Mouse (Mus musculus): ENCODE measurements around the gene Pcdh9. TPM values are rescaled to one million over a fixed set of nuclear protein-coding genes. Genes with fewer than 3 reads are reported as not detected.

Pcdh9 gene
- total and polyA plus RNA-seq, 2 experiments, result 0.01 to 0.37 TPM

- Histone ChIP-seq H3K4me3 (ENCODE audit: insufficient read depth, low read depth, low read length) (no peak overlapping the region), H3K79me2 (ENCODE audit: control insufficient read depth, insufficient read depth, low read length) (no peaks in the 10 kb centered on the region), H3K27ac (replicated peaks; ENCODE audit: insufficient read depth, low read depth, low read length) (no peak overlapping the region), H3K9ac (ENCODE audit: low read depth, low read length) (no peak overlapping the region), H3K4me1 (ENCODE audit: control insufficient read depth, insufficient read depth, low read length) (no peaks in the 10 kb centered on the region), H3K27me3 (ENCODE audit: control insufficient read depth, insufficient read depth, low read length) (no peaks in the 10 kb centered on the region), H3K36me3 (ENCODE audit: control insufficient read depth, insufficient read depth, low read length) (no peaks in the 10 kb centered on the region)
- no peak for DNase-seq (ENCODE audit: extremely low read depth, low read depth, low spot score)
- 73% methylated on average over 6 of the region's 6 CpGs for WGBS
- TF ChIP-seq POLR2A (IDR thresholded peaks at IDR 0.05; ENCODE audit: extremely low read depth, insufficient read depth, low read length) (no peak), CTCF (IDR thresholded peaks at IDR 0.05; ENCODE audit: low read depth, low read length) (no peak)
Measured at GRCm38 (mm10) chr14:93545575-93545974, 344.9 kb downstream of the Pcdh9 start.

GRCm38 (mm10) chr14:93543970-93544627 lies 346.4 kb downstream of the Pcdh9 start:
- no peak for DNase-seq (ENCODE audit: extremely low read depth, low read depth, low spot score)
- no peaks in the 10 kb centered on the region for H3K36me3 ChIP-seq (ENCODE audit: control insufficient read depth, insufficient read depth, low read length)
- no peak overlapping the region for H3K27ac ChIP-seq (replicated peaks; ENCODE audit: insufficient read depth, low read depth, low read length)
- 81% methylated on average over 11 of the region's 11 CpGs for WGBS
- H3K9ac ChIP-seq (ENCODE audit: low read depth, low read length), result no peak overlapping the region
- H3K27me3 ChIP-seq (ENCODE audit: control insufficient read depth, insufficient read depth, low read length), result no peaks in the 10 kb centered on the region
- H3K4me1 ChIP-seq (ENCODE audit: control insufficient read depth, insufficient read depth, low read length), result no peaks in the 10 kb centered on the region
- H3K4me3 ChIP-seq (ENCODE audit: insufficient read depth, low read depth, low read length), result no peak overlapping the region
- no peaks in the 10 kb centered on the region for H3K79me2 ChIP-seq (ENCODE audit: control insufficient read depth, insufficient read depth, low read length)
- no peak for TF ChIP-seq POLR2A (IDR thresholded peaks at IDR 0.05; ENCODE audit: extremely low read depth, insufficient read depth, low read length)
- no peak for TF ChIP-seq CTCF (IDR thresholded peaks at IDR 0.05; ENCODE audit: low read depth, low read length)

- Histone ChIP-seq H3K4me1 (ENCODE audit: control insufficient read depth, insufficient read depth, low read length) (no peaks in the 10 kb centered on the region), H3K36me3 (ENCODE audit: control insufficient read depth, insufficient read depth, low read length) (no peaks in the 10 kb centered on the region), H3K27ac (replicated peaks; ENCODE audit: insufficient read depth, low read depth, low read length) (no peak overlapping the region), H3K9ac (ENCODE audit: low read depth, low read length) (no peak overlapping the region), H3K79me2 (ENCODE audit: control insufficient read depth, insufficient read depth, low read length) (no peaks in the 10 kb centered on the region), H3K27me3 (ENCODE audit: control insufficient read depth, insufficient read depth, low read length) (no peaks in the 10 kb centered on the region), H3K4me3 (ENCODE audit: insufficient read depth, low read depth, low read length) (no peak overlapping the region)
- no peak for DNase-seq (ENCODE audit: extremely low read depth, low read depth, low spot score)
- TF ChIP-seq POLR2A (IDR thresholded peaks at IDR 0.05; ENCODE audit: extremely low read depth, insufficient read depth, low read length) (no peak), CTCF (IDR thresholded peaks at IDR 0.05; ENCODE audit: low read depth, low read length) (no peak)
- WGBS, result 71% methylated on average over 3 of the region's 3 CpGs
Measured at GRCm38 (mm10) chr14:93543561-93543960, 346.9 kb downstream of the Pcdh9 start.

- no peak overlapping the region for H3K4me3 ChIP-seq (ENCODE audit: insufficient read depth, low read depth, low read length)
- WGBS, result 67% methylated on average over 4 of the region's 4 CpGs
- no peaks in the 10 kb centered on the region for H3K36me3 ChIP-seq (ENCODE audit: control insufficient read depth, insufficient read depth, low read length)
- TF ChIP-seq POLR2A (IDR thresholded peaks at IDR 0.05; ENCODE audit: extremely low read depth, insufficient read depth, low read length) (no peak), CTCF (IDR thresholded peaks at IDR 0.05; ENCODE audit: low read depth, low read length) (no peak)
- no peak for DNase-seq (ENCODE audit: extremely low read depth, low read depth, low spot score)
- H3K79me2 ChIP-seq (ENCODE audit: control insufficient read depth, insufficient read depth, low read length), result no peaks in the 10 kb centered on the region
- no peaks in the 10 kb centered on the region for H3K4me1 ChIP-seq (ENCODE audit: control insufficient read depth, insufficient read depth, low read length)
- no peak overlapping the region for H3K9ac ChIP-seq (ENCODE audit: low read depth, low read length)
- no peaks in the 10 kb centered on the region for H3K27me3 ChIP-seq (ENCODE audit: control insufficient read depth, insufficient read depth, low read length)
- no peak overlapping the region for H3K27ac ChIP-seq (replicated peaks; ENCODE audit: insufficient read depth, low read depth, low read length)
Measured at GRCm38 (mm10) chr14:93534928-93535327, 355.6 kb downstream of the Pcdh9 start.

- TF ChIP-seq CTCF (IDR thresholded peaks at IDR 0.05; ENCODE audit: low read depth, low read length) (no peak), POLR2A (IDR thresholded peaks at IDR 0.05; ENCODE audit: extremely low read depth, insufficient read depth, low read length) (no peak)
- no peaks in the 10 kb centered on the region for H3K27me3 ChIP-seq (ENCODE audit: control insufficient read depth, insufficient read depth, low read length)
- no peak for DNase-seq (ENCODE audit: extremely low read depth, low read depth, low spot score)
- no peak overlapping the region for H3K27ac ChIP-seq (replicated peaks; ENCODE audit: insufficient read depth, low read depth, low read length)
- no peak overlapping the region for H3K9ac ChIP-seq (ENCODE audit: low read depth, low read length)
- H3K79me2 ChIP-seq (ENCODE audit: control insufficient read depth, insufficient read depth, low read length), result no peaks in the 10 kb centered on the region
- WGBS, result 75% methylated on average over 8 of the region's 8 CpGs
- no peaks in the 10 kb centered on the region for H3K36me3 ChIP-seq (ENCODE audit: control insufficient read depth, insufficient read depth, low read length)
- no peak overlapping the region for H3K4me3 ChIP-seq (ENCODE audit: insufficient read depth, low read depth, low read length)
- no peaks in the 10 kb centered on the region for H3K4me1 ChIP-seq (ENCODE audit: control insufficient read depth, insufficient read depth, low read length)
Measured at GRCm38 (mm10) chr14:93523430-93523829, 367.0 kb downstream of the Pcdh9 start.

- 76% methylated on average over 5 of the region's 5 CpGs for WGBS
- Histone ChIP-seq H3K4me1 (ENCODE audit: control insufficient read depth, insufficient read depth, low read length) (no peaks in the 10 kb centered on the region), H3K4me3 (ENCODE audit: insufficient read depth, low read depth, low read length) (no peak overlapping the region), H3K27ac (replicated peaks; ENCODE audit: insufficient read depth, low read depth, low read length) (no peak overlapping the region), H3K79me2 (ENCODE audit: control insufficient read depth, insufficient read depth, low read length) (no peaks in the 10 kb centered on the region), H3K9ac (ENCODE audit: low read depth, low read length) (no peak overlapping the region), H3K36me3 (ENCODE audit: control insufficient read depth, insufficient read depth, low read length) (no peaks in the 10 kb centered on the region), H3K27me3 (ENCODE audit: control insufficient read depth, insufficient read depth, low read length) (no peaks in the 10 kb centered on the region)
- TF ChIP-seq POLR2A (IDR thresholded peaks at IDR 0.05; ENCODE audit: extremely low read depth, insufficient read depth, low read length) (no peak), CTCF (IDR thresholded peaks at IDR 0.05; ENCODE audit: low read depth, low read length) (no peak)
- no peak for DNase-seq (ENCODE audit: extremely low read depth, low read depth, low spot score)
Measured at GRCm38 (mm10) chr14:93520166-93520565, 370.3 kb downstream of the Pcdh9 start.

Data from liver, adult 2 months (tissue).